Mouse (Mus musculus) G1E (cell line): ENCODE data around the gene Tbc1d22a.

Source experiments
- CTCF ChIP-seq: IDR thresholded peaks from 2 replicates; pipeline ENCODE4 v1.5.1; 2012; ENCODE audit warnings: low read depth, low read length, inconsistent platforms, mixed read lengths
- GATA1 ChIP-seq: IDR thresholded peaks from 2 replicates; pipeline ENCODE4 v1.6.1; 2012; ENCODE audit warnings: borderline replicate concordance, low read length, inconsistent platforms, mixed read lengths
- GATA2 ChIP-seq: IDR thresholded peaks from 2 replicates; pipeline ENCODE4 v1.6.1; 2012; ENCODE audit warnings: low read depth, low read length, inconsistent platforms, borderline replicate concordance
- POLR2AphosphoS5 ChIP-seq: IDR thresholded peaks from 2 replicates; pipeline ENCODE4 v1.6.1; 2012; ENCODE audit warnings: low read depth, low read length, inconsistent platforms; ENCODE audit not compliant: insufficient replicate concordance

DNA sequence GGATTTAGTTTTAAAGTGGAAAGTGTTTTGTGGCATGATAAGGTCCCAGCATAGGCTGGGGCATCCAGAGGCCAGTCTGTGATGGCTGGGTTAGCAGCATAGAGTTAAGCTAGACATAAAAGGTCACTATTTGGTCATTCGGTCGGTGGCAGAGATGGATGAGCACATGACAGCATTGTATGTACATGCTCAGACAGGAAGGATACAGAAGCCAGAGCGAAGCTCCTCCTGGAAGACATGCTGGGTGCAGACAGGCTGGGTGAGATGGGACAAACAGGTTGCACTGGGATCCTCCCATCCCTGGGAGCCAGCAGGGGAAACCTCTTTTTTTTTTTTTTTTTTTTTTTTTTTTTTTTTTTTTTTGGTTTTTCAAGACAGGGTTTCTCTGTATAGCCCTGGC lies 22.3 kb upstream of the Tbc1d22a start:
- TF ChIP-seq CTCF (no peak), POLR2AphosphoS5 (no peak), GATA1 (no peak), GATA2 (no peak)
